Mouse (Mus musculus): ENCODE data around the gene 9330182O14Rik.

DNA sequence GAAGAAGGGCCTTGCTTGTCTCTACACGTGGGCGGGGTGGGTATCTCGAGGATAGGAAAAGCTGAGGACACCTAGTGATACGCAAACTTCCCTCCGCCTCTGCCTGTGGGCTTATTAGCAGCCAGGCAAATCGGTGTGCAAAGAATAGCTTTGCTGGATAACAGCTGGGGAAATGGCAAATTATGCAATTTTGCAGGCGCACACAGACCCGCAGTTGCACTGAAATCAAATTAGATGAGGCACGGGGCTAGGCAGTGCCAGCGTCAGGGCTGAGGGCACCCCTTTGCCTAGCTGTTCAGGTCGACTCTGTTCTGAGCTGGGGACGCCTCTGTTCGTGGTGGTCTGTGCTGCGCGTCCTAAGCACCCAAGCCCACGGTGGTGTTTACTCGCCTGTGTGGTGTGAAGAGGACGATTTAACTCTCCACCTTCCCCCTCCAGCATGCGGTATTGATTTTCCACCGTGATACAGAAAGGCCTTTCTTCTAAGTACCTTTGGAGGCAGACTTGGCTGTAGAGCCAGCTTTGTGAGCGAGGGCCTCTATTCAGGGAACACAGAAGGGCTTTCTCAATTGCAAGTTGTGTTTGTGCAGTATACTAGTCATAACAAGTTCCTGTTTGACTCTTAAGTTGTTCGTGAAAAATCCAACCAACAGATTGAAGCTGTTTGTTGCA lies 19.4 kb upstream of the 9330182O14Rik start:
- TF ChIP-seq CTCF (conservative IDR thresholded peaks at IDR 0.05; ENCODE audit: low read length) (no peak), NANOG (IDR thresholded peaks at IDR 0.05; ENCODE audit: borderline replicate concordance, low read length) (no peak)

All from E14TG2a.4 (cell line).